Mouse (Mus musculus) retina, postnatal 7 days (tissue): ENCODE results near the gene Itgb5.

ENCODE experiments used
- DNase-seq: peaks from one replicate; pipeline ENCODE4 v3.0.0-alpha.2; 2012; ENCODE audit warnings: low read depth, low spot score

Gene Itgb5

DNA sequence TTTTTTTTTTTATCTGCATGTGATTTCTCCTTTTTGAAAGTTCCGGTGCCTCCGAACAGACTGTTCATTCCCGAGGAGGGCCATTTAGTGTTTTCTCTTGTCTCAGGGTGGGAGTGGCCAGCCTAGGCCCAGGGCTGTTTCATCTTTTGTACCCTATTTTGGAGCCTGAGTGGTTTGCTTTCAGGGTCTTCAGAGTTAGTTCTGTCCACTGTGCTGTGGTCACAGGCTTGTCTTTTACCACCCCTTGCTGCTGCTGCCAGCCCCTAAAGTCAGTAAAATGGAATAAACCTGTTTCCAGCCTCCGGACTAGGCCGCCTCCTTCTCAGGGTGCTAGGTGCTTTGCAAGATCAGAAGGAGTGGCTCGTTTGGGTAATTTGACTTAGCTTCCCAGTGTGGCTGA lies 2.6 kb downstream of the Itgb5 start:
- DNase-seq, result no peak

DNA sequence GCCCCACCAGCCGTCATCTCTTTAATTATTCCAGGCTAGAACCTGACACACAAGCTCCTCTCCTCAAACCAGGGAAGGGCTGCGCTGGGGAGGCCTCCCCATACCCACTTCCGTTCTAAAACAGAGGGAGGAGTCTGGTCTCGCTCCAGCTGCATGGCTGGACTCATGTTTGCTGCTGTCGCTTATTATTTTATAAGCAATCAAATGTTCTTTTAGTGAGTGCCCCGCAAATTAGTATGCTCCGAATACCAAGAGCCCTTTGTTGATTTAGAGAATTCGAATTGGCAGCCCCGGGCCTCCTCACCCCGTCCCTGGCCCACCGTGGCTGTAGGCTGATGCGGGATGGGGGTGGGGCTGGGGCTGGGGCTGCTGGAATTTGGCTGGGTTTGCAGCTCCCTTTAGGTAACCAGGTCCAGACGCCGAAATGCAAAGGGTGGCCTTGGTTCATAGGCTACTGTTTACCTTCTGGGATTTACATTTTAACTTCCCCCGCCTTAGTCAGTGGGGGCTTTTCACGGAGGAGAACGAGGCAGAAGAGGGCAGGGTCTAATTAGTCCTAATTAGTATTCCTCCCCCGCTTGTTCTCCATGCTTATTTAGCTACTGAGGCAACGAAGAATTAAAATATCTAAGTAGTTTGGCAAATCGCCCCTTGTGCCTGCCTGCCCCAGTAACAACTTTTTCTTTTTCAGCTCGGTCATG lies 3.4 kb downstream of the Itgb5 start:
- no peak for DNase-seq

DNA sequence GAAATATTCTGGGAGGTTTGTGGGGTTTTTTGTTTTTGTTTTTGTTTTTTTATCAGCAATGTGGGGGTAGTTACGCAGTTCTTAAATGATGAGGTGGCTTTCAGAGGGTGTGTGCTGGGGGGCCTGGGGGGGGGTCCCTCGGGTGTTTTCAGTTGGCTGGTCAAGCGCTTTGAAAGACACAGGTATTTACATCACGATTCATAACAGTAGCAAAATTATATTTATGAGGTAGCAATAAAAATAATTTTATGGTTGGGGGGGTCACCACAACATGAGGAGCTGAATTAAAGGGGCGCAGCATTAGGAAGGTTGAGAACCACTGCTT lies 3.9 kb downstream of the Itgb5 start:
- no peak for DNase-seq

DNA sequence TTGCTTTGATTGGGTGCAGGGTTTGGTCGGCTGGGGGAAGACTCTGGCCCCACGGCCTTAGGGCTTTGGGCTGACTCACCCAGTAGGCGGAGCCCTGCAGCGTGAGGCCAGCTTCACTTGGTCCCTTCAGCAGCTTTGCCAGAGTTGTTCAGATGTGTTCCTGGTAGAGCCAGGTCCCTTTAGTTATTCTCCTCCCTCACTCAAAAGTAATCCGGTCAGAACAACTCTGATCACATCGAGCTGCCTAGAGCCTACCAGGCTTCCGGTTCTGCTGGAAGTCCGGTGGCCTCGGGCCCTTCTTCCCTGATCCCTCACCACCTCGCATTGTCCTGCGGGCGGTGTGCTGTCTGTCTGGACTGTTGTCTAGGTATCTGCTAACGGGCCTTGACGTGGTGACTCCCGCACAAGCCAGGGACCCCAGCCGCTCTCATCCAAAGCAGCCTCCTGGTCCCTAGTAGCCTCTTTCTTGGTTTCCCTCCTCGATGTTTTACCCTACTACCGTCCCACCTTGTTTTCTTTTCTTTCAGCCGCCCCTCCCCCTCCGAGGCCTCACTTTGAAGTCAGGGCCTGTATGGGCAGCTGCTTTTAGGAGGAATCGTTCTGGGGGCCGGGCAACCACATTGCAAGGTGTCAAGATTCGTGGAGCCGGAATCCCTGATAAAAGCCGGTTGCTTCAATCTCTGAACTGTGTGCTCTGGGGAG lies 4.5 kb downstream of the Itgb5 start:
- no peak for DNase-seq

DNA sequence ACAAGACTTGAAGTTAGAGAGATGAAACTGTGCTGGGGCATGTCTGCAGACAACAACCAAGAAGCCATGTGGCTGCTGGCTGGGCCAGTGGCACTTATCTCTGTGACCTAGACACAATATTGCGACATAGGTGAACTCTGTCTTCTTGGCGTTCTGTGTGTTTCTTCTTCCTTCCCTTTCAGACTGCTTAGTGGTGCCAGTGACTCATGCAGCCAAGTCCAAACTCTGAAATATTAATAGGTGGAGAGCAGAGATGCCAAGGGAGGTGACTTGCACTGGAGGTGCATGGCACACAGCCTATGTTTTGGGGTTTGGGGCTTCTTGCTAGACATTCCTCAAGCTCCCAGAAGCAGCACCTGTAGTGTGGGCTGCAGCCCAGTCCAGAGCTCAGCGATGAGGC lies 7.2 kb downstream of the Itgb5 start:
- no peak for DNase-seq

DNA sequence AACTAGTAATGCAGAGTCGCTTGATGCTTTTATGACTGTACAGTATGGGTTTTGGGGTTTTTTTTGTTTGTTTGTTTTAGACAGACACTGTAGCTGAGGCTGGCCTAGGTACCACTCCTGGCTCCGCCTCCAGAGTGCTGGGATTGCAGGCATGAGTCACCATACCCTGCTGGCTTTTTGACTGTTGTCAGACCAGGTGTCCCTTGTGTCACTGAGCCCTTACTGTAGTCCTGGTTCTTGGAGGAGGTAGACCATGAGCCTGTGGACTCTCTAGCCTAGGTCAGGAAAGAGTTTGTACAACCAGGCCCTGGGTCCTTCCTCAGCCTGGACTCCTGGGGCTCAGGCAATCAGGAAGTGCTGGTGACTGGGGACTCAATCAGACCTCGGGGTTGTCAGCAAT lies 7.7 kb downstream of the Itgb5 start:
- DNase-seq, result no peak

DNA sequence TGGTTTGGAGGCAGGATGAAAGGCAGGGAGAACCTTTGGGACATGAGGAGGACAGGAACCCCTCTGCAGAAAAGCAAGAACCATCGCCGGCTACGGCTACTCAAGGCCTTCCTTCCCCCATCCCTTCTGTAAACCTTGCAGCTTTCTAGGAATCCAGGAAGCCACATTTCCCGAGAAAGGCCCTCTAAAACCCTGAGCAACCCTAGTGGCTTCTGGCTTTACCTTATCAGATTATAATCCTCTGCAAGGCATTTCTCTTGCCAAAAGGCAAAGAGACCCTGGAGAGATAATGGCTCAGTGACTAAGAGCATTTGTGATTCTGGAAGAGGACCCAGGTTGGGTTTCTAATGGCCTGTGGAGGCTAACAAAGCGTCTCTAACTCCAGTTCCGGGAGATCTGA lies 11.2 kb downstream of the Itgb5 start:
- DNase-seq, result no peak

DNA sequence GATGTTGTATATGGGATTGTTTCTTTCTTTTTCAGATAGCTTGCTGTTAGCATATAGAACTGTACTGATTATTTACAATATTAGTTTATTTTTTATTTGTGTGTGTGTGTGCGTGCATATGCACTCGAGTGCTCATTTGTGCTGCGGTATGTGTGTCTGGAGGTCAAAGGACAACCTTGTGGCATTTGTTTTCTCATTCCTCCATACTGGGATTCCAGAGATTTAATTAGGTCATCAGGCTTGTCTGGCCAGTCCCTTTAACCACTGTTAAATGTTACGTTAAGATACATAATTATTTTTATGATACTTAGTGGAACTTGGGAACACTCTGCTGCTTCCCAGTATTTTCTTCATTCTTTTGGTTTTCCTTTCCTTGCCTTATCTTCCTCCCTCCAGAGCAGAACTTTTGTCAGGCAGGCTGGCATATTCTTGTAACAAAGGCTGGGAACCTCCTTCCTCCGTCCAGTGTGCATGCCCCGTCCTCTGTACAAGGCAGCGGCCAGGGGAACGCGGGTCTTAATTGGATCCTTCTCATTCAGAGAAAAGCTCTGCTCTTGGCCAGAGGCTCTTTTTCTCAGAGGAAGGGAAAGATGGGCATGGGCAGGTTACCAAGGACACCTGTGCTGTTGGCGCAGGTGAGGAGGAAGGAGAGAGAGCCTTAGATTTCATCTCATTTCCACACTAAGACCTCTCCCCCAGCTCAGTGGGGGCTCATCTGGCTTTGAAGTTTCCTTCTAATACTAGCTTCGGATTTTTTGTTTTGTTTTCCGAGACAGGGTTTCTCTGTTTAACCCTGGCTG lies 12.8 kb downstream of the Itgb5 start:
- DNase-seq, result no peak

DNA sequence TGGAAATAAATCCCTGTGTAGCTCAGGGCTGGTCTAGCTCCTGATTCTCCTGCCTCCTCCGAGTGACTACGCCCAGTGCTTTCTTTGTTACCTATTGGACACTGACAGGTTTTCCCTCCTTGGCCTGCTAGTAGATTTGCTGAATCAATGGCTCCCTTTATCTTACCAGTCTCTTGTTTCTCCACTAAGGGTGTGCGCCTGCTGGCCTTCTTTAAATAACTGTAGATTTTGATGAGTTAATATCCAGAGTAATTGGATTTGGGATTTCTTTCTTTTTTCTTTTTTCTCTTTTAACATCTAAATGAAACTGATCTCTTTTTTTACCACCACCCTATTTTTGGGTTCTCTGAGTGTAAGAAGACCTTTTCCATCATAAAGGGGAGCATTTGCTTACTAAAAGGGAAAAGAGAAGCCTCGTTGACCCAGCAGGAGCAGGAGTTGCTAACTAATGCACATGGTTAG lies 14.7 kb downstream of the Itgb5 start:
- DNase-seq, result no peak

DNA sequence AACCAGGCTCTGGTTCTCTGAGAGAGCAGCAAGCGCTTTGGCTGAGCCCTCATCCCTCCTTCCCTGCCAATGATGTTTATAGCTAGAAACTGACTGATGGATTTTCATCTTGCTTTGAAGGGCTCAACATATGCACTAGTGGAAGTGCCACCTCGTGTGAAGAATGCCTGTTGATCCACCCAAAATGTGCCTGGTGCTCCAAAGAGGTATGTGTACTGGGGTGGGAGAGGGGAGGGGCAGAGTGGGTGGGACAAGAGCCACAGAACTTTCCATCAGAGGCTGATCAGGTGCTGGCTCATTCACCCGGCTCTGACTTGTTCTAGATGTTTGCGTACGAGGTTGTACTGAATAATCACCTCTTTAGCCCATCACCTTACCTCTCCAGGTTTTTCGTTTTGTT lies 15.4 kb downstream of the Itgb5 start:
- no peak for DNase-seq

DNA sequence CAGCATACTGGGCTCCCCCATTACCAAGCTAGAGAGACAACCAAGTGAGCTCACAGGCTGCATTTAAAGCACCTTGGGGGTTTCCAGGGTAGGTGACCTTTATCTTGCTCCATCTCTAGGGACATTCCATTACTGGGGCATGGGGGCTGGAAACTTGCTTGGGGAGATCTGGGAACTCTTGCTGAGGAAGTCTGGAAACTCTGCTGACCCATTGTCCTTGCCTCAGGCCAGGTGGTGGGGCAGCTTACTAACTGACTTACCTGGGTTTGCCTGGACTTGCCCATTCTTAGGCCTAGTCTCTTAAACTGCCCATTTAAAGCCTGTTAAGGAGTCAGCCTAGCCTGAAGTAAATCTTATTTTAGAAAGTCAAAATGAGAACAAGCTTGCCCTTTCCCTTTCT lies 23.8 kb downstream of the Itgb5 start:
- DNase-seq, result no peak

DNA sequence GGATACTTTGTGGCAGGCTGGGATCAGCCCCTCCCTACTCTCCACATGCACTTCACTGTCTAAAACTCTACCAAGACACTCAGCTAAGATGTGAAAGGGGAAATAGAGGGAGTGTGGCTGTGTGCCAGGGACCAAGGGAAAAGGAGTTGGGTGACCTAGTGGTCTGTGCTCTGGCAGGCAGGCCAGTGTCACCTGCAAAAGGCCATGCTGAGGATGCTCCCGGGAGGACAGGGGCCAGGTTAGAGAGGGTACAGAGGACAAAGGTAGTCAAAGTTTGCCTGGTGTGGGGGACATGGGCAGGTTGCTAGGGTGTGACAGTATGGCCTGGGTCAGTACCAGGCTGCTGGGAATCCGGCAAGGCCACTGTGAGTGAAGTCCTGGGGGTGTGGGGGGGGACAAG lies 29.3 kb downstream of the Itgb5 start:
- no peak for DNase-seq

DNA sequence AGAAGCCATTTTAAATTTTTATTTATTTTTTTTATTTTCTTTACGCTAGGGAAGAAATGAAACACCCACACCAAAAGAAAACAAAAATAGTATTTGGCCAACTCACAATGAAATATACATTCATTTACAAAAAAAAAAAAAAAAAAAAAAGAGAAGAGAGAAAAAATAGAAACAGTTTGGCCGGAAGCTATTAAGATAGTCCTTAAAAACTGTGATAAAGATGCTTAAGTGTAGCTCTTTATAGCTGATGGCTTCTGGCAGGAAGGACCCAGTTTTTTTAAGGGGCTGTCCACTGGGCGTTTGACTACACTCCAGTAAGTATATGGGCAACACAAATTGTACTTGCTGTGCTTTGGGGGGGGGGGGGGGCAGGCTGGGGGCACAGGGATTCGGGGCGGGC lies 29.9 kb downstream of the Itgb5 start:
- no peak for DNase-seq

DNA sequence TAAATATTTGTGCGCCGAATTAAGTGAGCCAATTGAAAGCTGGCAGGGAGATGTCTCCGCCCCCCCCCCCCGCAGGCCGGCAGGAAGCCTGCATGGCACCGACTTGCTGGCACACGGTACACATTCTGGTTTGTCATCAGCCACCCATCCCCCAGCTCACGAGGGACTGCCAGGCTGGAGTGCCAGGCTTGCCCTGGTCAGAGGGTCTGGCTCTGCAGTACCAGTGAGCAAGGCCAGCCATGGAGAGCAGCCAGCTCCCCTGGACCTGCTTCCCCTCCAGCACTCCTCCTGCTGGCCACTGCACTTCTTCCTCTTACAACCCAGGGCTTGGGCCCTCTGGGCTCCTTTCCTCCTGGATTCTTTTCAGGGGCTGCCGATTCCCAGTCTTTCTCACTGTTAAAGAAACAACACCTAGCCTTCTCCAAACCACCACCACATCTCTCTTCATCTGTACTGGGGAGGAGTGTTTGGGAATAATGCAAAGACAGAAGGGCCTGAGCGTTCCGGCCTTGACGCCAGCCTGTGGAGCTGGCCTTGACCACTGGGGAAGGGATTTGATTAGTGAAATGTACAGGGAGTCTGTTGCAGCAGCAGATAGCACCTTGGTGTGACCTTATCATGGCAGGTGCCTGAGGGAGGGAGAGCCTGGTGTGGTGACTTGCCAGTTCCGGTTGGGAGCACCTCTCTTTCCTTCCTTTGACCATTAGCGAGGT lies 30.7 kb downstream of the Itgb5 start:
- DNase-seq, result no peak

DNA sequence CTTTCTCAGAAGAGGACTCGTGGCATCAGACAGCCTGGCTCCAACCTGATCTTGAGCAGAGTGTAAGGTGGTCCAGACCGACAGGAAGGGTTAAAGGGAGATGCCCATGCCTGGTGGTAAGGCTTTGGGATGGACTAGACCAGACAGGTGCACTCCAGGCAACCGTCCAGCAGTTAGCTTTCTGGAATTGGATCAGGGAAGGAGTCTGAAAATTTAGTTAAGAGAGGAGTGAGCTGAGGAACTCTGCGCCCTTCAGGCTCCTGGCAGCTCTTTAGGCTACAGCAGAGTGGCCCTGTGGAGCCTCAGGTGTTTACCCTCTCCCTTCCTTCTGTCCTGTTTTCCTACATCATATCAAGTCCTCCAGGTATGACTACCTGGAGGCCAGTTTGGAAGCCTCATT lies 32.9 kb downstream of the Itgb5 start:
- no peak for DNase-seq

DNA sequence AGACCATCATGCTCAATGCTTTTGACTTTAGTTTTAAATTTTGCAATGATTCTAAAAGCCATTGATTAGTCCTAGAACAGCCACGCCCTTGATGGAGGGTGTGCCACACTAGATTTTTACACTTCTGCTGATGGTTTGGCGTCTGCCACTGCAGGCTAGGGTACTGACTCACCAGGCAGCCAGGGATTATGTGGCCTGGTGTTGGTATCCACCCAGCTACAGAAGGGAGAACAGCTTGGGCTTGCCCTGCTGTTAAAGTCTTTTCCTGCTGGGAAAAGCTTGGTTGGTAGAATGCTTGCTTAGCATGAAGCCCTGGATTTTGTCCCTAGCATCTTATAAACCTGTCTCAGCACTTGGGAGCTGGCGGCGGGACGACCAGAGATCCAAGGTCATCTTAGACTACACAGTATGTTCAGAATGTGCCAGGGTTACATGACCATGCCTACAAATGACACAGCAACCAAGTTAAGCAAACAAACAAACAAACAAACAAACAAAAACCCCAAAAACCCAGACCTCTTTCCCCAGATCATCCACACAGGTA lies 33.8 kb downstream of the Itgb5 start:
- no peak for DNase-seq

DNA sequence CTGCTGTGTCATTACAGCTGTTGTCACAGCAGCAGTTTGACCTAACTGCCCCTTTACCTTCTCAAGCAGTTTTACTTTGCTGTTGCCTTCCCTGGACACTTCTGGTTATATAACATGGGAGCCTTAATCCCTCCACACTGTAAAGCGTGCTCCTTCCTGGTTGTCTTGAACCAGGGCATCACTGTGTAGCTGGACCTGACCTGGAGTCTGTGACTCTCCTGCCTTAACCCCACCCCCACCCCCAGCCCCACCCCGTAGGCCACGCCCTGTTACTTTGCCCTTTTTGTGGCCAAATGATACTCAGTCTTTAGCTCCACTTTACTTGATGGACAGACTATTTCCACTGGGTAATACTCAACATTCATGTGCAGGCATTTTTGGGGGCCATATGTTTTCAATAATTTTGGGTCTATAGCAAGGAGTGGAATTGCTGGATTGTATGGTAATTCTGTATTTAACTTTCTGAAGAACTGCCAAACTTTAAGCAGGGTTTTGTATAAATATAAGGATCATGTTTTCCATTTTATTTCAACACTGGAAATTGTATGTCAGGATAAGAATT lies 40.8 kb downstream of the Itgb5 start:
- no peak for DNase-seq

DNA sequence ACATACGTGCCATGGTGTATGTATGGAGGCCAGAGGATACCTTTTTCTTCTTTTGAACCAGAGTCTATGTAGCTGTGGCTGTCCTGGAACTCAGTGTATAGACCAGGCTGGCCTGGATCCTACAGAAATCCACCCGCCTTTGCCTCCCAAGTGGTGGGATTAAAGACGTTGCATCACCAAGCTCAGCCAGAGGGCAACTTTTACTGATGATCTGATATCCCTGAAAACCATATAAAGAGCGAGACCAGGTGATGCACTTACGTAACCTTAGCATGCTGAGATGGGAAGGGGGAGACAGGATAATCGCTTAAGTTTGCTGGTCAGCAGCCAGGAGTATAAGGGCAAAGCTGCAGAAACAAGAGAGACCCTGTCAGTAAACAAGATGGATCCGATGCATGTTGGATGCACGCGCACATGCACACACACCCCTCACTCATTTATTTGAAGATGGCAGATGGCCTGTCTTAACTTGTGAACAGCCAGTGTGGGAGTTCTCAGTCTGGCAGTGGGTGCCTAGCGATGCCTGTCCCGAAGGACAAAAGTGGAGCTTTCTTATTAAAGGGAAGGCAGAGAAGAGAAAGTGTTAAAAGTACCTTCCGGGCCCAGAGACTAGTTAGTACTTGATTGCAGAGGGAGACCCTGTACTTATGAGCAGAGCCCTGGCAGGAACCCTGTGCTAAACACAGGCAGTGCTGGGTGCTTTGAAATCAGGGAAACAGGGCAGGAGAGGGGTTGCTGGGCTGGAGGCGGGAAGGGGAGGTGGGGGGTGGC lies 41.7 kb downstream of the Itgb5 start:
- no peak for DNase-seq

DNA sequence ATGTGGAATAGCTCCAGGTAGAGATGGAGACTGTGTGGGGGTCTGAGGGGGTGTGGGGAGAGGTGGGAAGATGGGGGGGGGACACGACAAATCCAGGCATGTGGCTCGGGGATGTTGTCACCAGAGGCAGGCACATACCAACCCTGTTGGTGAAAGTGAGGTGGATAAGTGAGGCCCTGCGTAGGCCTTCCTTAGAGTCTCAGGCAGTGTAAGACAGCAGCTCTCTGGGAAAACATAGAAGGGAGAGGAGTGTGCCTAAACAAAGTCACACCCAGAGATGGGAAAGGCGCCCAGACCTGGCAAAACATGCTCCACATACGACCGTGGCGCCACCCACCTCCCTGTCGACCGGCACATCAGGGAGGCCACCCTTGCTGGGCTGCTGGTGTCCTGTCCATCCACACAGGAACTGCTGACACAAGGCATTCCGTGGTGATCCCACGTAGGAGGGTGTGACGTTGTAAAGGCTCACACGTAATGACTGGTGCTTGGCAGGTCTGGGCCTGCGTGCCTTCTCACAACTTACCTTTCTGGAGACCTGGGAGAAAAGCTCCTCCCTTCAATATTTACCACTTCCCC lies 42.5 kb downstream of the Itgb5 start:
- no peak for DNase-seq

DNA sequence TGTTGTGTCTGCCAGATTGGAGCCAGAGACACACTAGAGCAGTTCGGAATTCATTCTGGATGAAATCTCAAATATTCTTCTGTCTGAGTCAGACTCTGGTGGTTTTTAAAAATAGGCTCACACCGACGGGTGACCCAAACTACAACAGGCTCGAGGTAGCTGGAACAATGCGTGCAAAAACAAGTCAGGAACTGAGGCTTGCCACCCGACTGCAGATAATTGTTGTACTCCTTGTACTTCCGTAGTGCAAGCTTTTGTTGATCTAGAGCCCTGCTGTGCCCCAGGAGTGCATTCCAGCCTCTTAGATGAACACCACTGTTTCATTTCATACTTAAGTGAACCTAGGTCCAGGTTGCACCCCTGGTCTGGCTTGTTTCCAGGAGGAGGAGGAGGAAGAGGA lies 43.8 kb downstream of the Itgb5 start:
- no peak for DNase-seq
